Mouse (Mus musculus): ENCODE data around the gene Sgta. TPM values are rescaled to one million over a fixed set of nuclear protein-coding genes. Genes with fewer than 3 reads are reported as not detected.
"Not testable (repeated sequence)": the region's sequence is repeated elsewhere in the genome, so short reads cannot be mapped to it uniquely, and the experiment has no call there.

Sgta gene
- total and polyA plus RNA-seq, 3 experiments: 198 to 554 (median 288) TPM

GRCm38 (mm10) chr10:81058896-81059295 lies 1.1 kb downstream of the Sgta start:
- DNase-seq: no peak

- no peak for DNase-seq
Measured at GRCm38 (mm10) chr10:81057406-81058130, 2.4 kb downstream of the Sgta start.

- peak; percentile 74 for DNase-seq
Measured at GRCm38 (mm10) chr10:81055802-81056340, 4.1 kb downstream of the Sgta start.

- DNase-seq: no peak
Measured at GRCm38 (mm10) chr10:81055169-81055568, 4.8 kb downstream of the Sgta start.

- DNase-seq: peak; percentile 87
Measured at GRCm38 (mm10) chr10:81052577-81052976, 7.4 kb downstream of the Sgta start.

- no peak for DNase-seq
Measured at GRCm38 (mm10) chr10:81051133-81051532, 8.8 kb downstream of the Sgta start.

- no peak for DNase-seq
Measured at GRCm38 (mm10) chr10:81050645-81051044, 9.3 kb downstream of the Sgta start.

GRCm38 (mm10) chr10:81045246-81045645 lies 14.7 kb downstream of the Sgta start:
- DNase-seq: not testable (repeated sequence)

- DNase-seq: peak; percentile 68
Measured at GRCm38 (mm10) chr10:81041458-81042175, 18.4 kb downstream of the Sgta start.

GRCm38 (mm10) chr10:81036988-81037580 lies 22.9 kb downstream of the Sgta start, which contains the start of gene Slc39a3:
Gene Slc39a3 (minus strand): TSS chr10:81037426.
- DNase-seq: peak; percentile 98

GRCm38 (mm10) chr10:81036251-81036650 lies 23.7 kb downstream of the Sgta start:
- no peak for DNase-seq

- DNase-seq: peak; percentile 85
Measured at GRCm38 (mm10) chr10:81033586-81033985, 26.4 kb downstream of the Sgta start.

- no peak for DNase-seq
Measured at GRCm38 (mm10) chr10:81029031-81029430, 30.9 kb downstream of the Sgta start.

- no peak for DNase-seq
Measured at GRCm38 (mm10) chr10:81028219-81028618, 31.8 kb downstream of the Sgta start.

- DNase-seq: peak; percentile 82
Measured at GRCm38 (mm10) chr10:81027331-81027730, 32.6 kb downstream of the Sgta start.

GRCm38 (mm10) chr10:81026857-81027256 lies 33.1 kb downstream of the Sgta start:
- no peak for DNase-seq

- no peak for DNase-seq
Measured at GRCm38 (mm10) chr10:81025639-81026275, 34.2 kb downstream of the Sgta start, which contains the start of gene Diras1. Gene Diras1 (minus strand): TSS chr10:81025662.

- peak; percentile 26 for DNase-seq
Measured at GRCm38 (mm10) chr10:81025047-81025621, 34.8 kb downstream of the Sgta start.

GRCm38 (mm10) chr10:81024346-81024937 lies 35.5 kb downstream of the Sgta start:
- DNase-seq: no peak

- DNase-seq: no peak
Measured at GRCm38 (mm10) chr10:81022744-81023143, 37.2 kb downstream of the Sgta start.

- DNase-seq: no peak
Measured at GRCm38 (mm10) chr10:81021547-81022110, 38.4 kb downstream of the Sgta start.

All from adrenal gland, adult 2 months (tissue).